Mouse (Mus musculus): ENCODE measurements around the gene Vpreb2. TPM values are rescaled to one million over a fixed set of nuclear protein-coding genes. Genes with fewer than 3 reads are reported as not detected.

Gene Vpreb2
- not detected for polyA plus RNA-seq (2014; fragmentation: Illumina TruSeq; extraction: RNeasy Lipid Tissue Mini Kit (QIAGEN cat#74804); ENCODE audit: low read depth, low replicate concordance)

GRCm38 (mm10) chr16:17980128-17980527, at the start of gene Vpreb2:
Vpreb2 (plus strand) TSS chr16:17980428.

Other genes starting within 250 kb of the Vpreb2 start
- gene Med15, start 247.5 kb upstream of the Vpreb2 start, polyA plus RNA-seq (2014; fragmentation: Illumina TruSeq; extraction: RNeasy Lipid Tissue Mini Kit (QIAGEN cat#74804); ENCODE audit: low read depth, low replicate concordance) = 3.7 TPM
- 11.0 TPM for gene Klhl22, start 220.8 kb upstream of the Vpreb2 start, polyA plus RNA-seq (2014; fragmentation: Illumina TruSeq; extraction: RNeasy Lipid Tissue Mini Kit (QIAGEN cat#74804); ENCODE audit: low read depth, low replicate concordance)
- gene Scarf2, start 183.1 kb upstream of the Vpreb2 start, polyA plus RNA-seq (2014; fragmentation: Illumina TruSeq; extraction: RNeasy Lipid Tissue Mini Kit (QIAGEN cat#74804); ENCODE audit: low read depth, low replicate concordance) = not detected
- 1.5 TPM for gene B830017H08Rik, start 147.3 kb upstream of the Vpreb2 start, polyA plus RNA-seq (2014; fragmentation: Illumina TruSeq; extraction: RNeasy Lipid Tissue Mini Kit (QIAGEN cat#74804); ENCODE audit: low read depth, low replicate concordance)
- gene Car15, start 142.1 kb upstream of the Vpreb2 start, polyA plus RNA-seq (2014; fragmentation: Illumina TruSeq; extraction: RNeasy Lipid Tissue Mini Kit (QIAGEN cat#74804); ENCODE audit: low read depth, low replicate concordance) = 10.1 TPM
- gene Gm20518, start 88.8 kb upstream of the Vpreb2 start, polyA plus RNA-seq (2014; fragmentation: Illumina TruSeq; extraction: RNeasy Lipid Tissue Mini Kit (QIAGEN cat#74804); ENCODE audit: low read depth, low replicate concordance) = 0.12 TPM
- not detected for gene Tssk1, start 86.2 kb upstream of the Vpreb2 start, polyA plus RNA-seq (2014; fragmentation: Illumina TruSeq; extraction: RNeasy Lipid Tissue Mini Kit (QIAGEN cat#74804); ENCODE audit: low read depth, low replicate concordance)
- 6.5 TPM for gene Dgcr2, start 81.9 kb upstream of the Vpreb2 start, polyA plus RNA-seq (2014; fragmentation: Illumina TruSeq; extraction: RNeasy Lipid Tissue Mini Kit (QIAGEN cat#74804); ENCODE audit: low read depth, low replicate concordance)
- gene Tssk2, start 81.8 kb upstream of the Vpreb2 start, polyA plus RNA-seq (2014; fragmentation: Illumina TruSeq; extraction: RNeasy Lipid Tissue Mini Kit (QIAGEN cat#74804); ENCODE audit: low read depth, low replicate concordance) = not detected
- 1.9 TPM for gene Ess2, start 69.1 kb upstream of the Vpreb2 start, polyA plus RNA-seq (2014; fragmentation: Illumina TruSeq; extraction: RNeasy Lipid Tissue Mini Kit (QIAGEN cat#74804); ENCODE audit: low read depth, low replicate concordance)
- gene Gsc2, start 65.4 kb upstream of the Vpreb2 start, polyA plus RNA-seq (2014; fragmentation: Illumina TruSeq; extraction: RNeasy Lipid Tissue Mini Kit (QIAGEN cat#74804); ENCODE audit: low read depth, low replicate concordance) = not detected
- 19.7 TPM for gene Slc25a1, start 52.2 kb upstream of the Vpreb2 start, polyA plus RNA-seq (2014; fragmentation: Illumina TruSeq; extraction: RNeasy Lipid Tissue Mini Kit (QIAGEN cat#74804); ENCODE audit: low read depth, low replicate concordance)
- 10.4 TPM for gene Dgcr6, start 72.4 kb downstream of the Vpreb2 start, polyA plus RNA-seq (2014; fragmentation: Illumina TruSeq; extraction: RNeasy Lipid Tissue Mini Kit (QIAGEN cat#74804); ENCODE audit: low read depth, low replicate concordance)
- 3.2 TPM for gene Prodh, start 109.8 kb downstream of the Vpreb2 start, polyA plus RNA-seq (2014; fragmentation: Illumina TruSeq; extraction: RNeasy Lipid Tissue Mini Kit (QIAGEN cat#74804); ENCODE audit: low read depth, low replicate concordance)
- not detected for gene Rtn4r, start 147.2 kb downstream of the Vpreb2 start, polyA plus RNA-seq (2014; fragmentation: Illumina TruSeq; extraction: RNeasy Lipid Tissue Mini Kit (QIAGEN cat#74804); ENCODE audit: low read depth, low replicate concordance)
- not detected for gene Ccdc188, start 237.5 kb downstream of the Vpreb2 start, polyA plus RNA-seq (2014; fragmentation: Illumina TruSeq; extraction: RNeasy Lipid Tissue Mini Kit (QIAGEN cat#74804); ENCODE audit: low read depth, low replicate concordance)